Mouse (Mus musculus): Measurements from ENCODE around the gene Gpr88.
A peak's percentile ranks its signal among the peaks of the same experiment; 100 is the strongest.
"Not testable (repeated sequence)": the region's sequence is repeated elsewhere in the genome, so short reads cannot be mapped to it uniquely, and the experiment has no call there.

Gene Gpr88

GRCm38 (mm10) chr3:116242685-116243084 lies 10.6 kb downstream of the Gpr88 start:
- no peak for DNase-seq (ENCODE audit: low read depth, low spot score)

- no peak for DNase-seq (ENCODE audit: low read depth, low spot score)
Observed at GRCm38 (mm10) chr3:116237527-116237926, 15.8 kb downstream of the Gpr88 start.

GRCm38 (mm10) chr3:116236856-116237255 lies 16.4 kb downstream of the Gpr88 start:
- DNase-seq (ENCODE audit: low read depth, low spot score): no peak

GRCm38 (mm10) chr3:116233515-116233914 lies 19.8 kb downstream of the Gpr88 start:
- DNase-seq (ENCODE audit: low read depth, low spot score): no peak

GRCm38 (mm10) chr3:116232763-116233162 lies 20.5 kb downstream of the Gpr88 start:
- DNase-seq (ENCODE audit: low read depth, low spot score): no peak

GRCm38 (mm10) chr3:116229336-116229735 lies 24.0 kb downstream of the Gpr88 start:
- DNase-seq (ENCODE audit: low read depth, low spot score): no peak

GRCm38 (mm10) chr3:116228360-116229245 lies 24.7 kb downstream of the Gpr88 start:
- no peak for DNase-seq (ENCODE audit: low read depth, low spot score)

- no peak for DNase-seq (ENCODE audit: low read depth, low spot score)
Observed at GRCm38 (mm10) chr3:116227383-116227782, 25.9 kb downstream of the Gpr88 start.

- no peak for DNase-seq (ENCODE audit: low read depth, low spot score)
Observed at GRCm38 (mm10) chr3:116226915-116227314, 26.4 kb downstream of the Gpr88 start.

GRCm38 (mm10) chr3:116222511-116223243 lies 30.6 kb downstream of the Gpr88 start:
- DNase-seq (ENCODE audit: low read depth, low spot score): no peak

GRCm38 (mm10) chr3:116221686-116222010 lies 31.7 kb downstream of the Gpr88 start:
- peak; percentile 30 for DNase-seq (ENCODE audit: low read depth, low spot score)

- no peak for DNase-seq (ENCODE audit: low read depth, low spot score)
Observed at GRCm38 (mm10) chr3:116220980-116221685, 32.2 kb downstream of the Gpr88 start.

- not testable (repeated sequence) for DNase-seq (ENCODE audit: low read depth, low spot score)
Observed at GRCm38 (mm10) chr3:116217398-116217797, 35.9 kb downstream of the Gpr88 start.

- DNase-seq (ENCODE audit: low read depth, low spot score): no peak
Observed at GRCm38 (mm10) chr3:116216261-116216660, 37.0 kb downstream of the Gpr88 start.

- no peak for DNase-seq (ENCODE audit: low read depth, low spot score)
Observed at GRCm38 (mm10) chr3:116211639-116212038, 41.7 kb downstream of the Gpr88 start.

GRCm38 (mm10) chr3:116210720-116211121 lies 42.6 kb downstream of the Gpr88 start:
- DNase-seq (ENCODE audit: low read depth, low spot score): peak; percentile 53

GRCm38 (mm10) chr3:116209214-116209613 lies 44.1 kb downstream of the Gpr88 start:
- no peak for DNase-seq (ENCODE audit: low read depth, low spot score)

- DNase-seq (ENCODE audit: low read depth, low spot score): peak; percentile 56
Observed at GRCm38 (mm10) chr3:116206306-116206834, 46.9 kb downstream of the Gpr88 start.

- DNase-seq (ENCODE audit: low read depth, low spot score): no peak
Observed at GRCm38 (mm10) chr3:116205346-116206219, 47.7 kb downstream of the Gpr88 start.

GRCm38 (mm10) chr3:116204643-116205042 lies 48.7 kb downstream of the Gpr88 start:
- no peak for DNase-seq (ENCODE audit: low read depth, low spot score)

- DNase-seq (ENCODE audit: low read depth, low spot score): no peak
Observed at GRCm38 (mm10) chr3:116203942-116204341, 49.4 kb downstream of the Gpr88 start.

Data from skeletal muscle tissue, adult 2 months (tissue).